Mouse (Mus musculus) spleen, postnatal 10 days (tissue): Measurements from ENCODE around the gene Dpp4.

ENCODE experiments used
- DNase-seq, 2 experiments: peaks; one replicate each; pipeline ENCODE4 v3.0.0; 2021 to 2022; ENCODE audit warnings: low spot score in 2 of 2

Dpp4 gene

GRCm38 (mm10) chr2:62293846-62294245 lies 118.2 kb downstream of the Dpp4 start:
- no peak for DNase-seq

GRCm38 (mm10) chr2:62287532-62287931 lies 124.5 kb downstream of the Dpp4 start:
- no peak for DNase-seq

GRCm38 (mm10) chr2:62285847-62286246 lies 126.2 kb downstream of the Dpp4 start:
- no peak for DNase-seq

GRCm38 (mm10) chr2:62285026-62285425 lies 127.0 kb downstream of the Dpp4 start:
- DNase-seq: no peak
